Mouse (Mus musculus): ENCODE measurements around the gene Fgfr2. TPM values are rescaled to one million over a fixed set of nuclear protein-coding genes. Genes with fewer than 3 reads are reported as not detected.
A peak's percentile ranks its signal among the peaks of the same experiment; 100 is the strongest.
"Not testable (repeated sequence)": the region's sequence is repeated elsewhere in the genome, so short reads cannot be mapped to it uniquely, and the experiment has no call there.

Fgfr2 gene
- total RNA-seq, 2 experiments from 2014 or later = 1.5 to 1.7 TPM

DNA sequence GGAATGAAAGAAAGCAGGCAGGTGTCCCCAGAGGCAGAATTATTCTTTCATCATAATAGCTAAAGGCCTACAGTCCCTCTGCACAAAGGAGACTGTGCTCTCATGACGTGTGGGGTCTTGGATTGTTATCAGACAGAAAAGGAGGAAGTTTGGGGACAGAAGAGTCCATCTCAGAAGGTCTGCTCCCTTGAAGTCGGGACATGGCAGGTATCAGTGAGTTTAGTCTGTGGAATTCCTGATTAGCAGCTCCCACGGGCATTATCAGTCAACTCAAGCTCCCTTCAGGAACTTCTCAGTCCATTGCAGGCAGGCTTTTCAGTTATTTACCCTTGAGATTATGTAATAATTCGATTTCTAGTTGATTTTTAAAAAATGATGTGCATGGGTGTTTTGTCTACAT is 2559.3 kb downstream of the Fgfr2 start:
- DNase-seq = no peak
- intact Hi-C loops (cut with DNase I) = no loop called here

DNA sequence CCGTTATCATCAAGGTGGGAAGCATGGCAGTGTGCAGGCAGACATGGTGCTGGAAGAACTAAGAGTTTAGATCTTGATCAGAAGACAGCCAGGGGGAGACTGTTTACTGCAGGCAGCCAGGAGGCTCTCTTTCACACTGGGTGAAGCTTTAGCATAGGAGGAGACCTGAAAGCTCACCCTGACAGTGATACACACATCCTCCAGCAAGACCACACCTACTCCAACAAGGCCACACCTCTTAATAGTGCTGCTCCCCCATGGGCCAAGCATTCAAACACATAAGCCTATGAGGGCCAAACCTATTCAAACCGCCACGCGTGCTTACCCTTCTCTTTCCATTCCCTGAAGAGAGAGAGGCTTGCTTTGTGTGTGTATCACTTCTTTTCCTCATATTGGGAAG is 2559.9 kb downstream of the Fgfr2 start:
- intact Hi-C loops (cut with DNase I) = no loop called here
- DNase-seq = no peak

DNA sequence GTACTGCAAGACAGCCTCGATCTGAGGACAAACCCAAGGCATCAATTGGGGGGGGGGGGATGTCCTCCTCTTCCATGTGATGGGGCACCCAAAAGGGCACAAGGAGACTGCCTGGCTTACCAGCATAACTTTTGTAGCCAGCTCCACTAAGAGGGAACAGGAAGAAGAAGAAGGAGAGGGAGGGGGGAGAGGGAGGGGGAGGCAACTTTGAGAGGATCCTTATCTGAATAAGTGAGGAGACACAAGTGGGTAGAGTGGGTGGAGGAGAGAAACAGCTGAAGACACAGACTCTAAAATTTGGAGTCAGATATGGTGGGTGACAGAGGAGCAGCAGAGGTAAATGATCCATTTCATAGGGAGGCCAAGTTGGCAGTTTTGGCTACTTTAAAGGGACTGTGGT is 2562.2 kb downstream of the Fgfr2 start:
- no peak for DNase-seq
- intact Hi-C loops (cut with DNase I) = no loop called here

DNA sequence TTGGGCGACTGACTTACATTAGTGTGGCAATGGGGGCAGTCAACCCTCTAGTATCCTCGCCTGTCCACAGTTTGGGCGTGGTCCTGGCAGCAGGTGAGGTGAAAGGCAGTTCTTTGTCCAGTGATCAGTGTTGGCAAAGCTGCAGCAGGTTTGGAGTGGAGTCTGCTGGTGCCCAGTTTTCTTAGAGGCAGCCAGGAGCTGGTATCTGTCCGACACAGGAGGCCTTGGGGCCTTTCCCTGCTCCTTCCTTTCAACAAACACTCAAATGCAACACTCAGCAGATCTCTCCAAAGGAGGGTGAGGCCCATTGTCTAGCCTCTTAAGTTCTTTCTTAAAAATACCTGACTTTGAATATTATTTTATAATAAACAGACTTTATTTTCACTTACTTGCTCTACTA is 2564.6 kb downstream of the Fgfr2 start:
- DNase-seq = no peak
- intact Hi-C loops (cut with DNase I) = no loop called here

DNA sequence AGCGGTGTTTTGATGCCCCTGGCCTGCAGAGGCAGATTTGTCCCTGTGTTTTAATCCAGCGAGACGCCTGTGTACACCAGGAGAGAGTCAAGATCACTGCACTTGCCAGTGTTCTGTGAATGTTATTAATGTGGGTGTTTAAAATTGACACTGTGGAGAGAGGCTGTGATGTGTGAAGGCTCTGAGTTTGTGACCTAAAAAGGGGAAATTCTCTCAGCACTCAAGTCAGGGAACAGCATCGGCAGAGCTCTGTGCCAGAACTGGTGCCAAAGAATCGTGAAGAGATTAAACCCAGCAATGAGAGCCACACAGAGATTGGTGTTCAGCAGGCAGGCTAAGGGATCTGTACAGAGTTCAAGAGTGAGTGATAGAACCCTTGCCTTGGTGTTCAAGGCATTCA is 2567.6 kb downstream of the Fgfr2 start:
- no peak for DNase-seq

DNA sequence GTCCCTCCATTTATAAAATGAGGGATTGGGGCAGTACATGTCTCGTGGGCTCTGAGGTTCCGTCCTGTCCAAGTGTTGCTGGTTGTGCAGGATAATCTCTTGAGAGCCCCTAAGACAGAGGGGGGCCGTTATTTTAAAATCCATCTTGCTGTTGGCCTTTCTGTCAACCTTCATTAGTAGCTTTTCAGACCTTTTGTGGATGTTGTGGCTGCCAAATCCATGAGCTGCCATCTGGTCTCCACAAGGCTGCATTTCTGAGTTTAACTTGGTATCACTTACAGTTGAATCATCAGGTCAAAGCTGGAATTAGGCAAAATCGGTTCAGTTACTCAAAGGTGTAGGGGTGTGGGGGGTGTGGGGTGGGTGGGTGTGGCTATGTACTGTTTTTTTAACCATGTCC is 2569.8 kb downstream of the Fgfr2 start:
- no peak for DNase-seq
- intact Hi-C loops (cut with DNase I) = no loop called here

More for the DNA sequence above, 2567.6 kb downstream of the Fgfr2 start:
- intact Hi-C loops (cut with DNase I) = no loop called here

DNA sequence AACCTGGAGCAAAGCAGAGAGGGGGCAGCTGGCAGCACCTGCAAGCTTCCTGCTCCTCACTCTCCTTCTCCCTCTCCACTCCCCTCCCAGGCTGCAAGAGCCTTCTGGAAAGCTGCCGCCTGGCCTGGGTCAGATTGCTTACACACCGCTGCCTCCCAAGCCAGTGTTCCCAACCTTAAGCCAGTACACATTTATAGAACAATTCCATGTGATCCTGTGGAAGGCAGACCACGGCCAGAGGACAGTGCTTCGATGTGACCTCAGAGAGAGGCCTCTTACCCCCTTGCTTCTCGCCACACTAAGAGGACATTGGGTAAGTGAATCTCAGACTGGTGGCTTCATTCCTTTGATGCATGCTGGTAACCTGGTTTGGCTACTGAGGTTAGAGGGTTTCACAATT is 2570.4 kb downstream of the Fgfr2 start:
- intact Hi-C loops (cut with DNase I) = no loop called here
- peak; percentile 37 to 62 for DNase-seq

DNA sequence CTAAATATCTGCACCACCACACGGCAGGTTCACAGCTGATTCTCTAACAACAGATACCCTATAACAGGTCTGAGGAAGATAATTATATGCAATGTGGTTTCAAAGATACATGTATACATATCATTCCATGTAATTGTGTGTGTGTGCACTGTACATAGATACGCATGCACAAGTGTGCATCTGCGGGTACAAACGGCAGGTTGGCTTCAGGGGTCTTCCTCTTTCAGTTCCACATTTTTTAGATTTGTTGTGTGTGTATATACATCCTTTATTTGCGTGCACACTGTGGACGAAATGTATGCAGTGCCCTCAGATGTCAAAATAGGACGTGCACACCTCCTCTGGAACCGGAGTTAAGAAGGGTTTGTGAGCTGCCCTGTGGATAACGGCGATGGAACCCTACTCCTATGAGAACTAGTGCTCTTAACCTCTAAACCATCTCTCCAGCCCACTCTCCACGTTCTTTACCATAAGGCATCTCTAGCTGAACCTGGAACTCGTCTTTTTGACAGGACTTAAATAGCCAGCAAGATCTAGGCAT is 2575.4 kb downstream of the Fgfr2 start:
- intact Hi-C loops (cut with DNase I) = loop anchor here (2.0 to 5.0 kb wide), 2 partner anchors 27 to 105 kb away; partner anchors contain the start of gene Ate1
- DNase-seq = no peak

DNA sequence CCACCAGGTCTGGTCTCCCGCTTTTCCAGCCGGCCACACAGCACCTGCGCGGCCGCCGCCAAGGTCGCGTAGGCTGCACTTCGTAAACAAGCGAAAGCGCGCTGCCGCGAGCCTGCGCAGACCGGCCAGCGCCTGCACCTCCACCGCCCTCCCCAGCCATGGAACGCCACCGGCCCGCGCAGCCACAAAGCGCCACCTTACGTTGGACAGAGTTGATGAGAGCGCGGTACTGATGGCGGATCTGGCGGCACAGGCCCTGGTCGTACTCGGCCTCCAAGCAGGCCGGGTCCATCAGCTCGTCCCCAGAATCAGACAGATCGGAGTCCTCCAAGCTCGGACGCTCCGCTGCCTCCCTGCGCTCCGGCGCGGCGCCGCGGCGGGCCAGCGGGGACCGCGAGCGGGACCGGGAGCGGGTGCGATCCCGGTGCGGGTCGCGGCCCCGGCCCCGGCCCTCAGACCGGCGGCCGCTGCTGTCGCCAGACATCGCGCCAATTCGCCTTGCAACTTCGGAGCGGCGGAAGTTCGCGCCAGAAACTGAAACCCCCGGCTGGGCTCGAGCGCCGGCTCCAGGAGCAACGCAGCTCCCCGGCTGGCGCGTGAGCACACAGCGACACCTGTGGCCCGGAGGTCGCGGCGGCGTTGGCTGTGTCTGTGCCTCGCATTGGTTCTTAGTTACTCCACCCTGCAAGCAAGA is 2576.2 kb downstream of the Fgfr2 start:
- intact Hi-C loops (cut with DNase I) = loop anchor here (2.0 to 5.0 kb wide), 2 partner anchors 26 to 105 kb away; partner anchors contain the start of gene Ate1

DNA sequence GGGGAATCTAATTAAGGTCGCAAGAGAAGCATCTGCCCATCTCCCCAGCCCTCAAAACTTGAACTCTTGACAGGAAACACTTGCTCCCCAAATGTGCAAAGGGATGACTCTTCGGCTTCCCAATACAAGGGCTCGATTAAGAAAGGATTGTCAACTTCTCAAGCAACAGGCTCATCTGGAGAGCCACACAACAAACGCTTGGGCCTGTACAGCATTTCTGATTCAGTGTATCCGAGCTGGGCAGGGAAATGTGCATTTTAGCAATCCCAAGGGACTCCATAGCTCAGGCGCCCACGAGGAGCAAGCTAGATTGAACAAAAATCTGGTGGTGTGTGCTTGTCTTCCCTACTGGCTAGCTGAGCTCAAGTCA is 2576.7 kb downstream of the Fgfr2 start:
- intact Hi-C loops (cut with DNase I) = loop anchor here (2.0 to 5.0 kb wide), 2 partner anchors 26 to 106 kb away; partner anchors contain the start of gene Ate1
- no peak for DNase-seq

More for the DNA sequence above, 2576.2 kb downstream of the Fgfr2 start:
- peak; percentile 91 to 96 for DNase-seq

DNA sequence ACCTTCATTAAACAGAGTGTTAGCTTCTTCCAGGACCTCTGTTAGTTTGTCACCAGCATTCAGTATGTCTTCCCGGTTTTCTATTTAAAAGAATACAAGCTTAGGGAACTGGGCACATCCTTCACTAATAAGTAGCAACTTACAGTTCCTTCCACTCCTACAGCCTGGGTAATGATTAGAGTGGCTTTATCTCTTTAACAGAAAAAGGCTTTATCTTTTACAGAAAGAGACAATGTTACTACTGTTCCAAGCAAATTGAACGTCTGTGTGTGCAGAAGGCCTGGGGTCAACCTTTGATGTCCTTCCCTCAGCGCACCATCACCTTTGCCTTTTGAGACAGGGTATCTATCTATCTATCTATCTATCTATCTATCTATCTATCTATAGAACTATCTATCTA is 2577.3 kb downstream of the Fgfr2 start:
- DNase-seq = no peak
- intact Hi-C loops (cut with DNase I) = loop anchor here (2.0 to 5.0 kb wide), 2 partner anchors 25 to 106 kb away; partner anchors contain the start of gene Ate1

DNA sequence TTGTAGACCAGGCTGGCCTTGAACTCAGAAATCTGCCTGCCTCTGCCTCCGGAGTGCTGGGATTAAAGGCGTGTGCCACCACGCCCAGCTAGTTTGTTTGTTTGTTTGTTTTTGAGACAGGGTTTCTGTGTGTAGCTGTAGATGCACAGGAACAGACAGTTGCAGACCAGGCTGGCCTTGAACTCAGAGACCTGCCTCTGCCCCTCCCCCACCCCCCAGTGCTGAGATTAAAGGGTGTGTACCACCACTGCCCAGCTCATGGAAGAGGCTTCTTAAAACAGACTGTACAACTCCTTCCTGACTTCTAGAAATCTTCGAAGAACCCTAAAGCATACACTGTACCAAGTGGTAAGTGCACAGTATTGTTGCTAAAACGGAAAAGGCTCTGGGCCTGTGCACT is 2577.7 kb downstream of the Fgfr2 start:
- DNase-seq = no peak
- intact Hi-C loops (cut with DNase I) = loop anchor here (5.0 kb wide), 1 partner anchor 107 kb away; no protein-coding TSS in a partner anchor

DNA sequence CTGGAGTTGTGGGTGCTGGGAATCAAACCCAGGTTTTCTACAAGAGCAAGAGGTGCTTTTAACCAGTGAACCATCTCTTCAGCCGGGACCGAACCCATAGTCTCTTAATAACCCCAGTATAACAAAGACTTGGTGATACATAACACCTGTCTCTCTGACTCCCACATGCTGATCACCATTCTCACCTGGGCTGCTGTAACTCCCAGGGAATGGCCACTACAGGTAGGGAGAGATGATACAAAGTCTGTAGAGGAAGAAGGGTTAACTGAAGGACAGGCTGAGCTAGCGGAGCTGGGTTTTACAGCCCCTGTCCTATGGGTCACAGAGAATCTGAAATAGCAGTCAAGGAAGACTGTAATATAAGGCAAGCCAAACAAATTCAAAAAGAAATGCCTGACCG is 2580.0 kb downstream of the Fgfr2 start:
- no peak for DNase-seq
- intact Hi-C loops (cut with DNase I) = no loop called here

DNA sequence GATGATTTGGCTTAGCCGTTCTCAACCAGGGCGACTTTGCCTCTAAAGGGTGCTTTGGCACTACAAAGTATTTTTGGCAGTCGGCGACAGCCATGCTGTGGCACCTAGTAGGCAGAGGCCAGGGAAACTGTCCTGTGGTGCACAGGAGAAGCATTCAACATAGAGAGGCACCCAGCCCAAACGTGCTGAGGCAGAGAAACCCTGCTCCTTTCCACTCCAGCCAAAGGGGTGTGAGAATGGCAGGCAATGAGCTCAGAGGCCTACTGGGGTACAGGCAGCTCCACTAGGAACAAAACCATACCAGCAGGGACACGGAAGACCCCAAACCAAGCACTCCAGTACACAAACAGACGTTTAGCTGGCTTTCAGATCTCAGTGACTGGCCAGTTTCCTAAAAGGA is 2583.0 kb downstream of the Fgfr2 start:
- intact Hi-C loops (cut with DNase I) = loop anchor here (1.0 kb wide), 1 partner anchor 46 kb away; no protein-coding TSS in a partner anchor
- DNase-seq = no peak

DNA sequence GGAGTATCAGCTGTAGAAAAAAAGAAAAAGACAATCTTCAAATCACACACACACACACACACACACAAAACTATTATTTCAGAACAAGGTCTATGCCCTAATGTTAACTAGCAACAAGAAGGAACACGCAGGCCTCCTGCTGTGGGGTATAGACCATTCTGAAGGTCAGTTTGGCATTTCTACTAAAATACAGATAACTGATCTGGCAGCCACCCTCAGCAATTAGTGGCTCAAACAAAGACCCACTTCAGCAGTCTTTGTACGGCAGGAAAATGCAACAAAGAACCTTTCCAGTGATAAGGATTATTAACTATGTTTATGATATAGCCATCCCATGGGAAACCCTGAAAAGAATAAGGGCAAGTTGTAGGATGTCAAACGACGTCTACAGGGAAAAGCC is 2586.1 kb downstream of the Fgfr2 start:
- no peak for DNase-seq

DNA sequence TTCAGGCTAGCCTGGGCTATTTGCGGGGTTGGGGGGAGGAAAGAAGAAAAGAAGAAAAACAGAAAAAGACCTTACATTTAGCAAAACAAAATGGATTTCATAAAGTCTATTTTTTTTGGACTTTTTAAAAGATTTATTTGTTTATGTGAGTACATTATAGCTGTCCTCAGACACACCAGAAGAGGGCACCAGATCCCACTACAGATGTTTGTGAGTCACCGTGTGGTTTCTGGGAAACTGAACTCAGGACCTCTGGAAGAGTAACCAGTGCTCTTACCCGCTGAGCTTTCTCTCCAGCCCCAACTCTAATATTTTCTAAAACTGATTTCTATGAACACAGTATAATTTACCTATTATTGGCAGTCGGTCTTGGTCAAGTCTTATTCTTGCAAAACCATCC is 2588.0 kb downstream of the Fgfr2 start:
- DNase-seq = no peak
- intact Hi-C loops (cut with DNase I) = loop anchor here (5.0 kb wide), 1 partner anchor 197 kb away; no protein-coding TSS in a partner anchor

More for the DNA sequence above, 2586.1 kb downstream of the Fgfr2 start:
- intact Hi-C loops (cut with DNase I) = loop anchor here (5.0 kb wide), 1 partner anchor 195 kb away; no protein-coding TSS in a partner anchor

DNA sequence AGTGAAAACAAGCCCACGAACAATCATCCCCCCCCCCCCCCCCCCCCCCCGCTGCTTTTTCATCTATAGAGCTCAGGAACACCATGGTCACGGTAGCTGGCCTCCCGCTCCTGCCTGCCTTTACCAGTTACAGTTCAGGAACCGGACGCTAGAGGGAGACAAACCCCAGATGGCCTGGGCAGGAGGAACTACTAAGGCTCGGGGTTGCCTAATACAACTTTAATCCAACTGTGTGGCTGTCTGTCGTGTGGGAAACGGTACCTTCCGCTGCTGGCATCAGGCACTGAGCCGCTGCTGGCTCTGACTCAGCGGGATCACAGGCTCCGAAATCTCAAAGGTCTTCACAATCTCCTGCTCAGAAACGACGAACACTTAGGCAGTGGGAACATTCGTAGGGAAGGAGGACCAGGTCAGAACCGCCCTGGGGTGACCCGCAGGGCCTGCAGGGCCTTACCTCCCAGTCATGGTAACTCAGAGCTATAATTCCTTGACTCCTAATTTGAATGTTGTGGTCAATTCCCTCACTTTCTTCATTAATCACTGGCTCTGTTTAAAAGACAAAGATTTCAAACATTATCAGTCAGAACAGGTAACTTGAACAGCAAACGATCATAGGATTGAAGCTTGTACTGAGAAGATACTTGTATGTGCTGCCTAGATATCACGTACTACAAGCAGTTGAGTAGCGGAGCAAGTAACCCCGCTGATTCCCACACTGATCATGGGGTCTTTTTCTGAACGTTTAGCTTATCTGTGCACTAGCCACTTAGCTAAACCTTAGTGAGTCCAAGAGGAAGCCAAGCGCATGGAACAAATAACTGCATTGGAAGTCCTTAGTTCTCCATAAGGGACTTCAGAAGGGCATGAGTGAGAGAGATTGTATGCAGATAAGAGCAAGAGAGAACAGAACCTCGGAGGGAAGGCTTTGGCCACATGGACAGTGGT is 2589.6 kb downstream of the Fgfr2 start:
- peak; percentile 91 to 95 for DNase-seq
- intact Hi-C loops (cut with DNase I) = loop anchor here (2.0 kb wide), 2 partner anchors 139 to 229 kb away; no protein-coding TSS in a partner anchor

DNA sequence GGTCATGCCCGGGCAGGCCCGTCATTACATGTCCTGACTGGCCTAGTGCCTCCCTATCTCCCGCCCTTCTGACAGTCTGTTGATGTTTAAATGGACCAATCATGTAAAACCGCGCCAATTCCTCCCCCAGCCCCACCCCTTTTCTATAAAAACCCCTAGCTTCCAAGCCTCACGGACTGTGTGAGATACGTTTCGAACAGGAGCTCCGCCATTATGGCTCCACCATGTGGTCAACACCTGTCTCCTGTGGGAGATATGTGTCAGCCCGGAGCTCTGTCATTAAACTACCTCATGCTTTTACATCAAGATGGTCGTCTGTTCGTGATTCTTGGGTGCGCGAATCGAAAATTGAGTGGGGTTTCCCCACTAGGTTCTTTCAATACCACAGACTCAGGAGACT is 2592.0 kb downstream of the Fgfr2 start:
- DNase-seq; intact Hi-C loops (cut with DNase I): not testable (repeated sequence)

DNA sequence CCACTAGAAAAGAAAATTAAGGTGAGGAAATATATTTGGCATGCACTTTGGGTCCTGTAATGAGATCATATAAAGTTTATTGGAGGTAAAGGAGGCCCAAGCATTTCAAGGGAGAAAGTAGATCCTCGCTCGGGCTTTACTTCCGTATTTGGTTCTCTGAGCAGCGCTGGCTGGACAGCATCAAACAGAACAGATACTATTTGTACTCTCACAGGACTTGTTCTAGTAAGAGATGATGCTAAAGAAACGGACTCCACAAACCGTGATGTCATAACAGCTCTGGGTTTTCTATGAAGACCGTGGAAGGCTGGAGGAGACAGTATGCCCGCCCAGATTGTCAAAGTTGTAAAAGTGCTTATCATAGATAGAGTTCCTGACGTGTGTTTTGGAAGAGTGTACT is 2595.8 kb downstream of the Fgfr2 start:
- intact Hi-C loops (cut with DNase I) = no loop called here
- DNase-seq = no peak

DNA sequence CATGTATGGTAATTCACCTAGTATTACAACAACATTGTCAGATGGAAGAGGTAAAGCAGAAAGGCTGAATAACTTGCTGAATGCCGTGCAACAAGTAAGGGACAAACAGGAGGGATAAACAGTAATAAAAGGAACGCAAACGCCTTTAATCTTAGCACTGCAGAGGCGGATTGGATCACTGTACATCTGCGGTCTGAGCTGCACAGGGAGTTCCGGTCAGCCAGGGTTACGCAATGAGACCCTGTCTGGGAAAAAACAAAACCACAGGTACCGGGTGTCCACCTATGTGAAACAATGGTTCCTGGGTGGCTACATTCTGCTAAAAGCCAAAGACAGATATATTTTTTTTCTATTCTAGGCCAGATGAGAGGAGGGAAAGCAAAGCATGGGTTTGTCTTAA is 2599.7 kb downstream of the Fgfr2 start:
- intact Hi-C loops (cut with DNase I) = no loop called here
- no peak for DNase-seq
